Mouse (Mus musculus): ENCODE measurements around the gene Xcl1. TPM values are rescaled to one million over a fixed set of nuclear protein-coding genes. Genes with fewer than 3 reads are reported as not detected.

The Xcl1 gene
- polyA plus RNA-seq, 1 experiment from 2014 or later: not detected

- H3K4me1 ChIP-seq (ENCODE audit: insufficient read depth, low read depth, low read length): no peaks in the 10 kb centered on the region
- no peak overlapping the region for H3K4me3 ChIP-seq (ENCODE audit: low read depth, low read length)
- no peaks in the 10 kb centered on the region for H3K9me3 ChIP-seq (ENCODE audit: low read length)
- whole genome bisulfite sequencing: 70% methylated on average over 2 of the region's 2 CpGs
- DNase-seq (ENCODE audit: low spot score) (no peak), ATAC-seq (peak; percentile 47)
- H3K27ac ChIP-seq (ENCODE audit: low read length): no peak overlapping the region
- no peak for TF ChIP-seq EP300 (IDR thresholded peaks at IDR 0.05)
- no peak for TF ChIP-seq CTCF (IDR thresholded peaks at IDR 0.05)
- H3K9ac ChIP-seq (replicated peaks; ENCODE audit: low read depth): no peak overlapping the region
- H3K4me2 ChIP-seq (replicated peaks; ENCODE audit: low read depth, low read length): no peak overlapping the region
- H3K36me3 ChIP-seq (ENCODE audit: insufficient read depth, low read length): no peaks in the 10 kb centered on the region
- H3K27me3 ChIP-seq (replicated peaks; ENCODE audit: insufficient read depth, low read length): no peaks in the 10 kb centered on the region
Measured at GRCm38 (mm10) chr1:164887775-164888174, 47.6 kb downstream of the Xcl1 start.

DNA sequence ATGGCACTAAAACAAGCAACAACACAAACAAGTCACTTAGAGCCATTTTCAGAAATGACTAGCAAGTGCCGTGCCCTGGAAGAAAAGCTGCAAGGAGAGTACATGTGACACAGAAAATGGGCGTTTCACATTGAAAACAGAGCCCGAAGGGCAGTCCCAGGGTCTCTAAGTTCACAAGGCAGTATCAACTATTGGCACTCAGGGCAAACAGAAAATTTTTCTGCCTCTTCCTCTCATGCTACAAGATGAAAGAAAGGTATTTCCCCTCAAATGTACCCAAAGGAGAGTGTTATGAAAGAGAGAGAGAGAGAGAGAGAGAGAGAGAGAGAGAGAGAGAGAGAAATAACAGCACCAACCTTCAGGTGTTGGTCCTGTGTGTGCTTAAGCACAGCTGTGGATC is 53.4 kb downstream of the Xcl1 start:
- Histone ChIP-seq H3K27me3 (replicated peaks; ENCODE audit: insufficient read depth, low read length) (no peaks in the 10 kb centered on the region), H3K9ac (replicated peaks; ENCODE audit: low read depth) (no peak overlapping the region), H3K36me3 (ENCODE audit: insufficient read depth, low read length) (no peaks in the 10 kb centered on the region), H3K9me3 (ENCODE audit: low read length) (no peaks in the 10 kb centered on the region), H3K27ac (ENCODE audit: low read length) (no peak overlapping the region), H3K4me3 (ENCODE audit: low read depth, low read length) (no peak overlapping the region), H3K4me1 (ENCODE audit: insufficient read depth, low read depth, low read length) (no peaks in the 10 kb centered on the region), H3K4me2 (replicated peaks; ENCODE audit: low read depth, low read length) (no peak overlapping the region)
- 63% methylated on average over 3 of the region's 3 CpGs for WGBS
- ATAC-seq (no peak), DNase-seq (ENCODE audit: low spot score) (no peak)
- TF ChIP-seq CTCF (IDR thresholded peaks at IDR 0.05): no peak
- TF ChIP-seq EP300 (IDR thresholded peaks at IDR 0.05): no peak

Other genes starting within 250 kb of the Xcl1 start
- gene Dpt, start 138.9 kb downstream of the Xcl1 start, polyA plus RNA-seq (2015; fragmentation: Nextera tagmentation; extraction: Ambion mirVana): 84.8 and 99.3 TPM in 2 replicates
- not detected in 2 replicates for gene Tbx19, start 225.2 kb upstream of the Xcl1 start, polyA plus RNA-seq (2015; fragmentation: Nextera tagmentation; extraction: Ambion mirVana)

Data from lung, postnatal 0 days (tissue).